Mouse (Mus musculus) CH12.LX (cell line): ENCODE results near the gene Cacna1h. TPM values are rescaled to one million over a fixed set of nuclear protein-coding genes. Genes with fewer than 3 reads are reported as not detected.

Source experiments
- DNase-seq: peaks from one replicate; pipeline ENCODE4 v3.0.0-alpha.2; 2013; ENCODE audit errors: extremely low read depth
- H3K27ac ChIP-seq: 2 replicates; pipeline ENCODE4 v1.5.1; 2012; ENCODE audit warnings: low read depth, mild to moderate bottlenecking, control low read depth, moderate library complexity; ENCODE audit not compliant: insufficient read depth
- H3K27me3 ChIP-seq: replicated peaks from 2 replicates; pipeline ENCODE3; 2012; ENCODE audit warnings: inconsistent platforms
- H3K36me3 ChIP-seq, 2 experiments: replicated peaks in 1 of 2; 2 replicates each; pipeline versions ENCODE3 to v1.6.1; 2012; ENCODE audit warnings: inconsistent platforms in 1 of 2, low read length in 1 of 2, mild to moderate bottlenecking in 1 of 2, mixed read lengths in 1 of 2, moderate library complexity in 1 of 2; ENCODE audit not compliant: control insufficient read depth in 1 of 2, insufficient read depth in 1 of 2
- H3K4me1 ChIP-seq, 2 experiments: 2 replicates each; pipeline ENCODE4 v1.6.1; 2012; ENCODE audit warnings: inconsistent platforms in 1 of 2, moderate library complexity in 1 of 2; ENCODE audit not compliant: insufficient read depth in 2 of 2, control insufficient read depth in 1 of 2
- H3K4me2 ChIP-seq: 2 replicates; pipeline ENCODE4 v1.6.1; 2012; ENCODE audit warnings: low read depth, mild to moderate bottlenecking, control low read depth; ENCODE audit not compliant: poor library complexity, insufficient read depth, severe bottlenecking
- H3K4me3 ChIP-seq, 3 experiments: fragments of 150-350 bp in 1 of 3; sonication (generic) in 1 of 3; replicated peaks in 1 of 3; 2 replicates each; pipeline versions ENCODE3 to v1.5.1; 2011 to 2012; ENCODE audit warnings: low read depth in 2 of 3, low read length in 2 of 3, mild to moderate bottlenecking in 2 of 3, moderate library complexity in 2 of 3, control low read depth in 1 of 3, improper control_type of control experiment in 1 of 3, inconsistent platforms in 1 of 3, mixed read lengths in 1 of 3; ENCODE audit not compliant: poor library complexity in 1 of 3
- H3K79me2 ChIP-seq: replicated peaks from 2 replicates; pipeline ENCODE4 v1.6.1; 2012; ENCODE audit warnings: mild to moderate bottlenecking, moderate library complexity; ENCODE audit not compliant: control insufficient read depth, poor library complexity, insufficient read depth, severe bottlenecking; ENCODE audit errors: extremely low read depth
- H3K9ac ChIP-seq: 2 replicates; pipeline ENCODE4 v1.6.1; 2012; ENCODE audit warnings: low read depth, mild to moderate bottlenecking, control low read depth, moderate library complexity; ENCODE audit not compliant: insufficient read depth
- H3K9me3 ChIP-seq: replicated peaks from 2 replicates; pipeline ENCODE3; 2012; ENCODE audit warnings: low read length, inconsistent platforms, mixed read lengths
- CTCF ChIP-seq, 2 experiments: IDR thresholded peaks in 1 of 2; conservative IDR thresholded peaks in 1 of 2; 2 replicates each; pipeline ENCODE4 v1.5.1; 2011 to 2012; ENCODE audit warnings: low read depth in 2 of 2, low read length in 2 of 2, improper control_type of control experiment in 1 of 2, inconsistent platforms in 1 of 2, mild to moderate bottlenecking in 1 of 2, moderate library complexity in 1 of 2
- ETS1 ChIP-seq: conservative IDR thresholded peaks from 2 replicates; pipeline ENCODE4 v1.6.1; 2012; ENCODE audit warnings: low read depth, mild to moderate bottlenecking, inconsistent platforms, low read length, improper control_type of control experiment, moderate library complexity
- GABPA ChIP-seq: IDR thresholded peaks from 2 replicates; pipeline ENCODE4 v1.6.1; 2012; ENCODE audit warnings: low read depth, low read length, improper control_type of control experiment, inconsistent platforms; ENCODE audit not compliant: insufficient replicate concordance
- IRF4 ChIP-seq: IDR thresholded peaks from 2 replicates; pipeline ENCODE4 v1.6.1; 2014; ENCODE audit warnings: low read depth, mild to moderate bottlenecking, inconsistent platforms, low read length, improper control_type of control experiment
- JUND ChIP-seq: conservative IDR thresholded peaks from 2 replicates; pipeline ENCODE4 v1.6.1; 2011; ENCODE audit warnings: low read depth, low read length, improper control_type of control experiment
- KAT2A ChIP-seq: IDR thresholded peaks from 2 replicates; pipeline ENCODE4 v1.6.1; 2012; ENCODE audit warnings: low read length, improper control_type of control experiment, inconsistent platforms; ENCODE audit not compliant: insufficient replicate concordance
- MYC ChIP-seq: IDR thresholded peaks from 2 replicates; pipeline ENCODE4 v1.6.1; 2011; ENCODE audit warnings: low read depth, mild to moderate bottlenecking, improper control_type of control experiment, low read length
- NELFE ChIP-seq: IDR thresholded peaks from 2 replicates; pipeline ENCODE4 v1.6.1; 2011; ENCODE audit warnings: low read depth, low read length, improper control_type of control experiment
- RAD21 ChIP-seq: IDR thresholded peaks from 2 replicates; pipeline ENCODE4 v1.6.1; 2011; ENCODE audit warnings: low read depth, mild to moderate bottlenecking, low read length, improper control_type of control experiment, moderate library complexity
- SIN3A ChIP-seq: IDR thresholded peaks from 2 replicates; pipeline ENCODE4 v1.6.1; 2012; ENCODE audit warnings: low read length, improper control_type of control experiment, inconsistent platforms
- SMC3 ChIP-seq: IDR thresholded peaks from 2 replicates; pipeline ENCODE4 v1.6.1; 2011; ENCODE audit warnings: low read depth, low read length, improper control_type of control experiment
- TBP ChIP-seq: conservative IDR thresholded peaks from 2 replicates; pipeline ENCODE4 v1.6.1; 2011; ENCODE audit warnings: low read depth, low read length, improper control_type of control experiment
- TCF12 ChIP-seq: IDR thresholded peaks from 2 replicates; pipeline ENCODE4 v1.6.1; 2014; ENCODE audit warnings: low read depth, mild to moderate bottlenecking, inconsistent platforms, low read length, improper control_type of control experiment
- UBTF ChIP-seq: IDR thresholded peaks from 2 replicates; pipeline ENCODE4 v1.6.1; 2012; ENCODE audit warnings: low read depth, mild to moderate bottlenecking, inconsistent platforms, low read length, improper control_type of control experiment, moderate library complexity
- USF1 ChIP-seq: IDR thresholded peaks from 2 replicates; pipeline ENCODE4 v1.6.1; 2014; ENCODE audit warnings: low read depth, mild to moderate bottlenecking, inconsistent platforms, low read length, improper control_type of control experiment
- USF2 ChIP-seq: conservative IDR thresholded peaks from 2 replicates; pipeline ENCODE4 v1.6.1; 2011; ENCODE audit warnings: low read depth, low read length, improper control_type of control experiment
- ZC3H11A ChIP-seq: IDR thresholded peaks from 2 replicates; pipeline ENCODE4 v1.6.1; 2012; ENCODE audit warnings: low read depth, mild to moderate bottlenecking, inconsistent platforms, low read length, improper control_type of control experiment
- ZMIZ1 ChIP-seq: IDR thresholded peaks from 2 replicates; pipeline ENCODE4 v1.6.1; 2012; ENCODE audit warnings: low read depth, mild to moderate bottlenecking, inconsistent platforms, low read length, improper control_type of control experiment
- ZNF384 ChIP-seq: IDR thresholded peaks from 2 replicates; pipeline ENCODE4 v1.6.1; 2012; ENCODE audit warnings: low read depth, low read length, improper control_type of control experiment, inconsistent platforms
- dilution Hi-C: fragments of 300-500 bp; cut with MboI; formaldehyde crosslinking; loops from 2 replicates; pipeline ENCODE4 v1.14.3; 2020; ENCODE audit warnings: low sequenced_read_pairs; ENCODE audit not compliant: extremely low pct_unique_long_range_greater_than_20kb, extremely low pct_ligation_motif_present
- in situ Hi-C: fragments of 300-500 bp; cut with MboI; formaldehyde crosslinking; loops from 3 replicates; pipeline ENCODE4 v1.14.3; 2019; ENCODE audit warnings: low sequenced_read_pairs, low pct_ligation_motif_present, low pct_unique_long_range_greater_than_20kb, mixed read lengths
- polyA plus RNA-seq: library from polyadenylated mRNA; unstranded; fragments of >175 nt; gene quantifications from 2 replicates; pipeline ENCODE4 v1.2.1, GENCODE M21; 2012; ENCODE audit warnings: low read depth; ENCODE audit not compliant: insufficient read length
- total RNA-seq, 2 experiments: library from RNA; depleted of rRNA; stranded (reverse); fragments of 300-350 nt in 1 of 2; fragments of >200 nt in 1 of 2; gene quantifications; 2 replicates each; pipeline ENCODE4 v1.2.3; 2012 to 2014

Cacna1h gene
- total and polyA plus RNA-seq, 3 experiments, result 0.04 to 0.21 (median 0.21) TPM

GRCm38 (mm10) chr17:25363726-25364125 lies 69.9 kb downstream of the Cacna1h start:
- H3K27ac ChIP-seq, result no peak overlapping the region
- peak; percentile 52 for DNase-seq
- TF ChIP-seq USF1, result no peak
- no peak for TF ChIP-seq USF2
- 0 out of 2 replicates have a peak, but pooled peaks have one; percentile 24 for TF ChIP-seq NELFE
- TF ChIP-seq UBTF, result no peak
- no peak for TF ChIP-seq JUND
- TF ChIP-seq TCF12, result no peak
- TF ChIP-seq CTCF (conservative IDR thresholded peaks at IDR 0.05 in 1 of 2, IDR thresholded peaks at IDR 0.05 in 1 of 2; ENCODE audit: low read depth in 2 of 2, low read length in 2 of 2), result peak; percentile 59 to 91
- TF ChIP-seq ETS1, result no peak
- no peak for TF ChIP-seq TBP
- TF ChIP-seq KAT2A, result no peak
- TF ChIP-seq RAD21, result peak; percentile 84
- TF ChIP-seq SMC3, result peak; percentile 88
- peak; percentile 51 for TF ChIP-seq ZC3H11A
- no peak for TF ChIP-seq ZMIZ1
- H3K4me3 ChIP-seq, result no peak overlapping the region
- H3K9ac ChIP-seq, result no peak overlapping the region
- no peaks in the 10 kb centered on the region for H3K79me2 ChIP-seq
- no peaks in the 10 kb centered on the region for H3K4me1 ChIP-seq
- H3K9me3 ChIP-seq, result no peaks in the 10 kb centered on the region
- in situ Hi-C loops, result loop anchor here (5.0 kb wide), 1 partner anchor 66 kb away; the partner anchor contains the start of gene Prss34
- no peaks in the 10 kb centered on the region for H3K36me3 ChIP-seq
- H3K27me3 ChIP-seq, result peaks cover 88% of the 10 kb centered on the region
- no peak overlapping the region for H3K4me2 ChIP-seq
- dilution Hi-C loops, result no loop called here

GRCm38 (mm10) chr17:25361291-25361690 lies 72.3 kb downstream of the Cacna1h start:
- in situ Hi-C loops, result loop anchor here (5.0 kb wide), 1 partner anchor 64 kb away; the partner anchor contains the start of gene Prss34

More at GRCm38 (mm10) chr17:25361291-25361690, 72.3 kb downstream of the Cacna1h start:
- Histone ChIP-seq H3K4me3 (no peak overlapping the region), H3K9ac (no peak overlapping the region), H3K79me2 (no peaks in the 10 kb centered on the region), H3K27me3 (peaks cover 87% of the 10 kb centered on the region), H3K27ac (no peak overlapping the region), H3K4me1 (no peaks in the 10 kb centered on the region), H3K36me3 (no peaks in the 10 kb centered on the region), H3K9me3 (no peaks in the 10 kb centered on the region), H3K4me2 (no peak overlapping the region)
- DNase-seq, result no peak
- no peak for TF ChIP-seq ETS1
- TF ChIP-seq ZNF384, result no peak
- TF ChIP-seq MYC, result no peak
- TF ChIP-seq GABPA, result no peak
- no peak for TF ChIP-seq IRF4
- no peak for TF ChIP-seq SIN3A
- dilution Hi-C loops, result no loop called here
